In the genomic region with DNA sequence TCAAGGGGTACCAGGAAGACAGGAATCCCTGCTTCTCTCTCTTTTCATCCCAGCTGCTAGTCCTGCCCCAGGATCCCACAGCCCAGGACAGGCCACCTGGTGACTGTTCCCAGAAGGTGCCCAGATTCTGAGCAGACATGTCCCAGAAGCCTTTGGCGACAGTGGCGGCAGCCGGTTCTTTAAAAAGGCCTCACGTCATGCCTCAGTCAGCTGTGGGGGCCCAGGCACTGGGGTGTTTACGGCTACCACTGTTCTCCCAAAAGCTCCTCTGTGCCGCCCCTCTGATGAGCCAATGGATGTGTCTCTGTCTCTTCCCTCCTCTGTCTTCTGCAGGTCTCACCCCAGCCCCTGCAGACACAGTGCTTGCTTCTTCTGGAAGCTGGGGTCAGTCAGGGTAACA, we compare ENCODE assay signal across 9 mouse cellular contexts. TPM values are rescaled to one million over a fixed set of nuclear protein-coding genes. Genes with fewer than 3 reads are reported as not detected.
DNase-seq lines count a peak whose midpoint lies in the region; ATAC-seq and TF ChIP-seq lines count a peak whose summit lies in the region.
"Had no signal": no experiment of that assay in that cellular context is flagged by ENCODE, and none has a peak within 500 bp of the region (broad histone marks: within the 10 kb centered on the region; RNA-seq: fewer than 3 reads in every experiment).

No protein-coding gene starts in this region.

- TF ChIP-seq CTCF in C2C12 (IDR thresholded peaks at IDR 0.05; ENCODE audit: control insufficient read depth, insufficient read depth, insufficient read length) = no peak

- peak overlapping the region; percentile 60 for H3K4me2 ChIP-seq in heart, embryonic 13.5 days
- H3K4me2 ChIP-seq in limb, embryonic 13.5 days (replicated peaks) = peak overlapping the region; percentile 56

- peak overlapping the region; percentile 72 for H3K9ac ChIP-seq in heart, embryonic 13.5 days
- no peak overlapping the region for H3K9ac ChIP-seq in limb, embryonic 13.5 days

- ATAC-seq in heart, embryonic 13.5 days (ENCODE audit: extremely low read depth, insufficient number of reproducible peaks, low FRiP score, low TSS enrichment) = no peak
- ATAC-seq in limb, embryonic 13.5 days (ENCODE audit: low FRiP score, low read depth) = no peak
- no peak for ATAC-seq in erythroid progenitor cell, adult 5-6 weeks (replicated peaks; ENCODE audit: low FRiP score, poor library complexity, severe bottlenecking)

- peaks cover 95% of the 10 kb centered on the region for H3K4me1 ChIP-seq in heart, embryonic 13.5 days
- peaks cover 82% of the 10 kb centered on the region for H3K4me1 ChIP-seq in limb, embryonic 13.5 days

- H3K79me3 ChIP-seq in C2C12 (ENCODE audit: low read depth) = peaks cover 2% of the 10 kb centered on the region

- no peaks in the 10 kb centered on the region for H3K36me3 ChIP-seq in C2C12 (ENCODE audit: control insufficient read depth, insufficient read depth)
- H3K36me3 ChIP-seq in heart, embryonic 13.5 days = no peaks in the 10 kb centered on the region; the same call in 1 of the 2 replicates
- H3K36me3 ChIP-seq in limb, embryonic 13.5 days = peaks cover 4% of the 10 kb centered on the region; the same call in 1 of the 2 replicates

- WGBS in heart, embryonic 13.5 days = 17% methylated on average over 6 of the region's 6 CpGs
- WGBS in limb, embryonic 13.5 days = 13% methylated on average over 6 of the region's 6 CpGs

- peak overlapping the region; percentile 97 for H3K27ac ChIP-seq in heart, embryonic 13.5 days (replicated peaks)
- peak overlapping the region; percentile 91 for H3K27ac ChIP-seq in limb, embryonic 13.5 days

- peaks cover 22% of the 10 kb centered on the region for H3K79me2 ChIP-seq in C2C12 (ENCODE audit: control insufficient read depth, insufficient read depth)

- H3K4me3 ChIP-seq in C2C12 (ENCODE audit: insufficient read depth, poor library complexity, severe bottlenecking) = no peak overlapping the region
- H3K4me3 ChIP-seq in heart, embryonic 13.5 days = no peak overlapping the region
- H3K4me3 ChIP-seq in limb, embryonic 13.5 days = no peak overlapping the region
- H3K4me3 ChIP-seq: megakaryocyte, embryonic 14.5 days had no signal

- H3K9me3 ChIP-seq in heart, embryonic 13.5 days = no peaks in the 10 kb centered on the region
- H3K9me3 ChIP-seq in limb, embryonic 13.5 days = no peaks in the 10 kb centered on the region
- H3K9me3 ChIP-seq: megakaryocyte, embryonic 14.5 days had no signal

- H3K27me3 ChIP-seq in C2C12 (ENCODE audit: control insufficient read depth, insufficient read depth, insufficient read length) = no peaks in the 10 kb centered on the region
- H3K27me3 ChIP-seq in heart, embryonic 13.5 days (replicated peaks) = no peaks in the 10 kb centered on the region
- 0 out of 2 replicates have a peak, but pooled peaks cover 4% of the 10 kb centered on the region for H3K27me3 ChIP-seq in limb, embryonic 13.5 days

- peak overlapping the region; percentile 53 for H3ac ChIP-seq in C2C12 (ENCODE audit: control insufficient read depth, insufficient read length, low read depth)

- peak; percentile 42 for DNase-seq in embryo, embryonic 10 days (ENCODE audit: low spot score)
- DNase-seq in embryo, embryonic 10.5 days (ENCODE audit: low spot score) = no peak
- no peak for DNase-seq in adrenal gland, postnatal 10 days
- DNase-seq in adrenal gland, adult 8-10 months = no peak

TF ChIP-seq in C2C12, 6 proteins besides CTCF, POLR2A, EP300 and RAD21:
- TF ChIP-seq MYOD1 (IDR thresholded peaks at IDR 0.05; ENCODE audit: control insufficient read depth, insufficient read length, low read depth) (no peak), USF1 (IDR thresholded peaks at IDR 0.05; ENCODE audit: low read depth) (no peak), MYOG (IDR thresholded peaks at IDR 0.05; ENCODE audit: control insufficient read depth, extremely low read depth, insufficient read length) (no peak), CEBPB (IDR thresholded peaks at IDR 0.05; ENCODE audit: low read depth) (no peak), FOSL1 (IDR thresholded peaks at IDR 0.05; ENCODE audit: insufficient read depth, low read length, poor library complexity, severe bottlenecking) (no peak), MAX (IDR thresholded peaks at IDR 0.05) (no peak)

RNA-seq across cellular contexts. Expression of gene Atoh8, which starts 19.8 kb away (rescaled TPM):
- 34.4 TPM for polyA plus RNA-seq in C2C12 (2012; fragmentation: generic; extraction: Trizol)
- polyA plus RNA-seq in heart, embryonic 13.5 days (2015; fragmentation: Nextera tagmentation; extraction: Ambion mirVana) = 13.3 and 13.7 TPM in 2 replicates
- polyA plus RNA-seq in limb, embryonic 13.5 days (2015; fragmentation: Nextera tagmentation; extraction: Ambion mirVana) = 31.5 and 32.3 TPM in 2 replicates
- 1 to 10 TPM; 7.0 to 7.9 TPM for total RNA-seq in adrenal gland, postnatal 10 days (2021)
- total RNA-seq in erythroid progenitor cell, adult 5-6 weeks (2015; ENCODE audit: low replicate concordance) = not detected in 2 replicates
- not detected in 2 replicates for total RNA-seq in erythroid progenitor cell, adult 5-6 weeks (2017; ENCODE audit: low replicate concordance)
- total RNA-seq in adrenal gland, adult 8-10 months (2022) = 1 to 10 TPM; 1.8 to 3.9 (median 2.2) TPM
